Mouse (Mus musculus): ENCODE data around the gene Trim24. TPM values are rescaled to one million over a fixed set of nuclear protein-coding genes. Genes with fewer than 3 reads are reported as not detected.

Gene Trim24
- total RNA-seq, 2 experiments from 2014 or later, result 34.6 to 36.8 TPM

Other genes with a start within 250 kb of the Trim24 start
- under 1 TPM; 0.39 to 0.68 TPM for gene Svopl, start 176.2 kb downstream of the Trim24 start, total RNA-seq (2021)
- gene Tmem213, start 238.4 kb downstream of the Trim24 start, total RNA-seq (2021), result not detected

Data from heart, postnatal 36 days (tissue).